Mouse (Mus musculus): Measurements from ENCODE around the gene Bcor. TPM values are rescaled to one million over a fixed set of nuclear protein-coding genes. Genes with fewer than 3 reads are reported as not detected.

Bcor gene
- 14.1 and 14.2 TPM in 2 replicates for polyA plus RNA-seq (2015; fragmentation: Nextera tagmentation; extraction: Ambion mirVana)

GRCm38 (mm10) chrX:12159981-12160656 is at the start of gene Bcor:
Gene Bcor, minus strand, starts transcription at chrX:12160355.
- peak; percentile 78 for DNase-seq (ENCODE audit: low spot score)

GRCm38 (mm10) chrX:12202951-12203350 is 42.8 kb upstream of the Bcor start:
- peak; percentile 84 for DNase-seq (ENCODE audit: low spot score)

GRCm38 (mm10) chrX:12201111-12201510 is 41.0 kb upstream of the Bcor start:
- no peak for DNase-seq (ENCODE audit: low spot score)

GRCm38 (mm10) chrX:12195234-12195919 is 35.2 kb upstream of the Bcor start:
- no peak for DNase-seq (ENCODE audit: low spot score)

- no peak for DNase-seq (ENCODE audit: low spot score)
Observed at GRCm38 (mm10) chrX:12192343-12192742, 32.2 kb upstream of the Bcor start.

GRCm38 (mm10) chrX:12189511-12189910 is 29.4 kb upstream of the Bcor start:
- no peak for DNase-seq (ENCODE audit: low spot score)

- no peak for DNase-seq (ENCODE audit: low spot score)
Observed at GRCm38 (mm10) chrX:12175198-12175960, 15.2 kb upstream of the Bcor start.

GRCm38 (mm10) chrX:12170128-12170527 is 10.0 kb upstream of the Bcor start:
- no peak for DNase-seq (ENCODE audit: low spot score)

GRCm38 (mm10) chrX:12164591-12165529 is 4.7 kb upstream of the Bcor start:
- no peak for DNase-seq (ENCODE audit: low spot score)

GRCm38 (mm10) chrX:12159534-12159881 is 647 bp downstream of the Bcor start:
- DNase-seq (ENCODE audit: low spot score), result peak; percentile 48

GRCm38 (mm10) chrX:12158821-12159533 is 1.2 kb downstream of the Bcor start:
- DNase-seq (ENCODE audit: low spot score), result no peak

- DNase-seq (ENCODE audit: low spot score), result peak; percentile 77
Observed at GRCm38 (mm10) chrX:12158244-12158820, 1.8 kb downstream of the Bcor start.

- peak; percentile 10 for DNase-seq (ENCODE audit: low spot score)
Observed at GRCm38 (mm10) chrX:12157331-12157930, 2.7 kb downstream of the Bcor start.

- peak; percentile 57 for DNase-seq (ENCODE audit: low spot score)
Observed at GRCm38 (mm10) chrX:12155842-12156291, 4.3 kb downstream of the Bcor start.

- DNase-seq (ENCODE audit: low spot score), result peak; percentile 39
Observed at GRCm38 (mm10) chrX:12155068-12155840, 4.9 kb downstream of the Bcor start.

- peak; percentile 52 for DNase-seq (ENCODE audit: low spot score)
Observed at GRCm38 (mm10) chrX:12153141-12154095, 6.7 kb downstream of the Bcor start.

Measured in thymus, postnatal 0 days (tissue).